Mouse (Mus musculus): ENCODE measurements at regions not wholly inside any gene's neighbourhood (a gene's known extent, or its start where the extent isn't known, plus 50 kb on each side); places are given as distances from the start of the nearest gene placed in this dataset.

GRCm38 (mm10) chr4:127440602-127441001, 82.6 kb upstream of the Gjb5 start:
- TF ChIP-seq POLR2A (IDR thresholded peaks at IDR 0.05; ENCODE audit: low read depth, low read length) = no peak
- TF ChIP-seq CTCF (conservative IDR thresholded peaks at IDR 0.05 in 1 of 2, IDR thresholded peaks at IDR 0.05 in 1 of 2; ENCODE audit: low read depth in 2 of 2, low read length in 2 of 2) = no peak
- no peak for TF ChIP-seq CHD1 (IDR thresholded peaks at IDR 0.05; ENCODE audit: low read depth, low read length)
- no peak for TF ChIP-seq NELFE (IDR thresholded peaks at IDR 0.05; ENCODE audit: low read depth, low read length)
- no peak for TF ChIP-seq RAD21 (IDR thresholded peaks at IDR 0.05; ENCODE audit: low read depth, low read length)
- TF ChIP-seq USF1 (IDR thresholded peaks at IDR 0.05; ENCODE audit: low read depth, low read length) = no peak
- TF ChIP-seq MYC (IDR thresholded peaks at IDR 0.05; ENCODE audit: low read depth, low read length) = no peak
- TF ChIP-seq NRF1 (IDR thresholded peaks at IDR 0.05; ENCODE audit: low read depth, low read length) = no peak

All from CH12.LX (cell line).